Mouse (Mus musculus): ENCODE data around the gene Atp10a. TPM values are rescaled to one million over a fixed set of nuclear protein-coding genes. Genes with fewer than 3 reads are reported as not detected.
A peak's percentile ranks its signal among the peaks of the same experiment; 100 is the strongest.

Atp10a gene
- polyA plus RNA-seq, 2 experiments = 0.42 to 0.60 TPM

DNA sequence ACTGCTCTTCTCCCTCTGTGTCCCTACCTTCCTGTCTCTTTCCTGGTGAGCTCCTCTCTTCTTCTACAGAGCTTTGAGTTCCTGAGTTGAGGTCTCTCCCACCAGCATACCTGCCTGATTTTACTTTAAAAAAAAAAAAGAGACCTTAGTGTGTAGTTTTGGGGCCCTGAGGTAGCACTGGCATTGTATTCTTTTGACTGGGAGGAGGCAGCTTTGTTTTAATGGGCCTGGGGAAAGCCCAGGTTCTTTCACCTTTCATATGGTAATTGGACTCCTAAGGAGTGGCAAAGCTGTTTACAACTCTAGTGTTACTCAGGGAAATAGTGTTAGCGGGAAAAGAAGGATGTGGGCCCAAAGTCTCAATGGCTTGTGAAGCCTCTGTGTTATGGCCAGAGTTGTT, 12.7 kb downstream of the Atp10a start:
- no peak overlapping the region for H3K9ac ChIP-seq (replicated peaks)
- no peak overlapping the region for H3K4me2 ChIP-seq (ENCODE audit: low read depth)
- ATAC-seq (ENCODE audit: insufficient read depth) (no peak), DNase-seq (ENCODE audit: low read depth in 3 of 3, low spot score in 3 of 3) (no peak)
- H3K9me3 ChIP-seq (ENCODE audit: control insufficient read depth, low read length) = no peaks in the 10 kb centered on the region
- H3K27me3 ChIP-seq (ENCODE audit: control insufficient read depth, insufficient read depth, low read length) = no peaks in the 10 kb centered on the region
- WGBS (ENCODE audit: insufficient replicate concordance) = 73% methylated on average over 1 of the region's 1 CpGs
- no peak for TF ChIP-seq CTCF (IDR thresholded peaks at IDR 0.05; ENCODE audit: low read depth)
- no peak for TF ChIP-seq EP300 (IDR thresholded peaks at IDR 0.05; ENCODE audit: low read depth)
- H3K36me3 ChIP-seq (replicated peaks; ENCODE audit: control insufficient read depth, insufficient read depth, low read depth) = no peaks in the 10 kb centered on the region
- no peak overlapping the region for H3K27ac ChIP-seq
- no peak overlapping the region for H3K4me3 ChIP-seq (ENCODE audit: insufficient read depth in 1 of 2, low read depth in 2 of 2, low read length in 2 of 2)
- no peaks in the 10 kb centered on the region for H3K4me1 ChIP-seq (replicated peaks; ENCODE audit: control insufficient read depth in 2 of 2, insufficient read depth in 2 of 2, low read length in 1 of 2)

DNA sequence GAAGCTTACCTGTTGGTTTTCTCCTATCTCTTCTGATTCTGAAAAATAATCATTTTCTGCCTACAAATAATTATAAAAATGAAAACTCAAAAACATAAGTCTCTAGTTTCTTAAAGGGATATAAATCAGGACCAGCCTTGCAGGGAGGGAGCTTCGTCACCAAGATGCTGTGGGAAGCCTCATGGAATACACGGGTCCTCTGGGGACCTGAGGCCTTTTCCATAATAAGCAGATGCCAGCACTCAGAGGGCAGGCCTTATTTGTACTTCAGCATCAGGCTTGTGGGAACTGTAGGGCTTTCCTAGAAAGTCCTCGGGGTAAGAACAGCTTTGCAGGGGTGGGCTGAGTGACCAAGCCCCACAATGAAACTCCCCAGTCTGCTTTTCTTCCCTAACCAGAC, 20.1 kb downstream of the Atp10a start:
- DNase-seq (ENCODE audit: low read depth in 3 of 3, low spot score in 3 of 3) = no peak
- Histone ChIP-seq H3K4me2 (ENCODE audit: low read depth) (no peak overlapping the region), H3K36me3 (replicated peaks; ENCODE audit: control insufficient read depth, insufficient read depth, low read depth) (no peaks in the 10 kb centered on the region), H3K9ac (replicated peaks) (no peak overlapping the region), H3K4me3 (ENCODE audit: insufficient read depth in 1 of 2, low read depth in 2 of 2, low read length in 2 of 2) (no peak overlapping the region), H3K9me3 (ENCODE audit: control insufficient read depth, low read length) (no peaks in the 10 kb centered on the region), H3K27me3 (ENCODE audit: control insufficient read depth, insufficient read depth, low read length) (no peaks in the 10 kb centered on the region), H3K4me1 (replicated peaks; ENCODE audit: control insufficient read depth in 2 of 2, insufficient read depth in 2 of 2, low read length in 1 of 2) (peaks cover 0 to 9% of the 10 kb centered on the region in 2 experiments; a peak in 2 of 4 replicates), H3K27ac (no peak overlapping the region)
- ATAC-seq (ENCODE audit: insufficient read depth) = no peak
- WGBS (ENCODE audit: insufficient replicate concordance) = 53% methylated on average over 3 of the region's 3 CpGs
- TF ChIP-seq EP300 (IDR thresholded peaks at IDR 0.05; ENCODE audit: low read depth) (no peak), CTCF (IDR thresholded peaks at IDR 0.05; ENCODE audit: low read depth) (no peak)

DNA sequence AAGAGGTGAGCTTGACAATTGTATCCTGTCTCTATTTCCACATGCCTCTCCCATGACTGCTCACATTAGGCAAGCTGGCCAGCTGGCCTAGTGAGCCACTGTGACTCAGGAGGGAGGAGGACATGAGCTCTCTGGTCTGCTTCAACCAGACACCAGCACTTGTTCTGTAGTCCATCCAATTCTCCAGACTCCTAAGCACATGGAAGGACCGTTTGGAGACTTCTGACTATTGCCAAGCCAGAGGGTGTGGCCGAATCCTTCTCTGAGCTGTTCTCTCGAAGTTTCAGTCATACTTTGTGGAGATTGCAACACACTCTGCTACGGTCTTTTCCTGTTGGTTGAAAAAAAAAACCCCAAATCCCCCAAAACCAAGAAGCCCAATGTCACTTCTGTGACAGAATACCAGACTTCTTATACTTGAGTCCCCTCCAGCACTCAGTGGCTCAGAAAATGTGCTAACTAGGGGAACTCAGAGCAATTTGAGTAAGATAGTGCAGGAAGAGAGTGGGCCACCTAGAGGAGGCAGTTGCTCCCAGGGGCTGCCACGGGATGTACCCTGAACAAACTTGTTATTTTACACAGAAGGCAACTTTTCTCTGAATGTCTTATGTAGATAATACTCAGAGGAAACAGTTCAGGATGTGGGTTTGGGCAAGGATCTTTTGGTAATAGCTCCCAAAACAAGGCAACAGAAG, 21.3 kb downstream of the Atp10a start:
- DNase-seq (ENCODE audit: low read depth in 3 of 3, low spot score in 3 of 3) (peak in 1 of 3 experiments; percentile 14), ATAC-seq (ENCODE audit: insufficient read depth) (no peak)
- Histone ChIP-seq H3K4me1 (replicated peaks; ENCODE audit: control insufficient read depth in 2 of 2, insufficient read depth in 2 of 2, low read length in 1 of 2) (peaks cover 0 to 9% of the 10 kb centered on the region in 2 experiments; a peak in 2 of 4 replicates), H3K4me2 (ENCODE audit: low read depth) (no peak overlapping the region), H3K27ac (no peak overlapping the region), H3K27me3 (ENCODE audit: control insufficient read depth, insufficient read depth, low read length) (no peaks in the 10 kb centered on the region), H3K4me3 (ENCODE audit: insufficient read depth in 1 of 2, low read depth in 2 of 2, low read length in 2 of 2) (no peak overlapping the region), H3K36me3 (replicated peaks; ENCODE audit: control insufficient read depth, insufficient read depth, low read depth) (no peaks in the 10 kb centered on the region), H3K9me3 (ENCODE audit: control insufficient read depth, low read length) (no peaks in the 10 kb centered on the region), H3K9ac (replicated peaks) (no peak overlapping the region)
- TF ChIP-seq EP300 (IDR thresholded peaks at IDR 0.05; ENCODE audit: low read depth) = no peak
- no peak for TF ChIP-seq CTCF (IDR thresholded peaks at IDR 0.05; ENCODE audit: low read depth)
- WGBS (ENCODE audit: insufficient replicate concordance) = 10% methylated on average over 5 of the region's 5 CpGs

DNA sequence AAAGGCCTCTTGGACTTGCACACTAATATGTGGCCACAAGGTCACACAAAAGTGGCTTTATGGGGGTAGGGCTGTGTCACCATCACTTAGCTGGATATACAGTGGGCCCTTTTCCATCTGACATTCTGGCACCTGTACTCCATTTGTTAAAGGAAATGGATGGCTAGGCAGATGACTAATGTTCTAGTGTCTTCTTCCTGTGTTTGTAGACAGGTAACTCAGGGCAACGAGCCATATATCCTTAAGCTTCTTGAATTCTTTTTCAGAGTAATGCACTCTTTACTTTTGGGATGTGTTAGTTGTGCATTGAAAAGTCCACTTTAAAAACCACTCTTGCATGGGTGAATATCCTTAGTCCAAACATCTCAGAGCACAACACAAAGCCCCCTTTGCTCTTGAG, 30.0 kb downstream of the Atp10a start:
- no peaks in the 10 kb centered on the region for H3K36me3 ChIP-seq (replicated peaks; ENCODE audit: control insufficient read depth, insufficient read depth, low read depth)
- TF ChIP-seq CTCF (IDR thresholded peaks at IDR 0.05; ENCODE audit: low read depth) (no peak), EP300 (IDR thresholded peaks at IDR 0.05; ENCODE audit: low read depth) (no peak)
- H3K27ac ChIP-seq = no peak overlapping the region
- WGBS (ENCODE audit: insufficient replicate concordance) = 56% methylated on average over 1 of the region's 1 CpGs
- H3K4me3 ChIP-seq (ENCODE audit: insufficient read depth in 1 of 2, low read depth in 2 of 2, low read length in 2 of 2) = no peak overlapping the region
- H3K27me3 ChIP-seq (ENCODE audit: control insufficient read depth, insufficient read depth, low read length) = no peaks in the 10 kb centered on the region
- no peaks in the 10 kb centered on the region for H3K4me1 ChIP-seq (replicated peaks; ENCODE audit: control insufficient read depth in 2 of 2, insufficient read depth in 2 of 2, low read length in 1 of 2)
- no peaks in the 10 kb centered on the region for H3K9me3 ChIP-seq (ENCODE audit: control insufficient read depth, low read length)
- no peak for ATAC-seq (ENCODE audit: insufficient read depth)
- H3K4me2 ChIP-seq (ENCODE audit: low read depth) = no peak overlapping the region
- H3K9ac ChIP-seq (replicated peaks) = no peak overlapping the region
- no peak for DNase-seq (ENCODE audit: low read depth in 3 of 3, low spot score in 3 of 3)

DNA sequence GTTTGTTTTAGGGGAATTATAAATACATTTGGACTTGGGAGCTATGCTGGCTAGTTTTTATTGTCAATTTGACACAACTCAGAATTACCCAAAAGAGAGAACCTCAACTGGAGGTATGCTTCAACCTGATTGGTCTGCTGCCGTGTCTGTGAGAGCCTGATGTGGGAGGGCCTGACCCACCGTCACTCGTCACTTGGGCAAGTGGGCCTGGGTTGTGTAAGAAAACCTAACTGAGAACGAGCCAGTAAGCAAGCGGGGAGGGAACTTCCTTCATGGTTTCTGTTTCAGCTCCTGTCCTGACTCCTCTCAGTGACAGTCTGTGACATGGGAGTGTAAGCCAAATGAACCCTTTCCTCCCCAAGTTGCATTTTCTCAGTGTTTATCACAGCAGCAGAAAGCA, 30.6 kb downstream of the Atp10a start:
- no peak overlapping the region for H3K9ac ChIP-seq (replicated peaks)
- no peak for TF ChIP-seq CTCF (IDR thresholded peaks at IDR 0.05; ENCODE audit: low read depth)
- no peak for TF ChIP-seq EP300 (IDR thresholded peaks at IDR 0.05; ENCODE audit: low read depth)
- no peaks in the 10 kb centered on the region for H3K9me3 ChIP-seq (ENCODE audit: control insufficient read depth, low read length)
- no peak overlapping the region for H3K27ac ChIP-seq
- H3K4me2 ChIP-seq (ENCODE audit: low read depth) = no peak overlapping the region
- no peaks in the 10 kb centered on the region for H3K27me3 ChIP-seq (ENCODE audit: control insufficient read depth, insufficient read depth, low read length)
- H3K4me1 ChIP-seq (replicated peaks; ENCODE audit: control insufficient read depth in 2 of 2, insufficient read depth in 2 of 2, low read length in 1 of 2) = no peaks in the 10 kb centered on the region
- ATAC-seq (ENCODE audit: insufficient read depth) = peak; percentile 35; the same call in 1 of the 2 replicates
- H3K36me3 ChIP-seq (replicated peaks; ENCODE audit: control insufficient read depth, insufficient read depth, low read depth) = no peaks in the 10 kb centered on the region
- H3K4me3 ChIP-seq (ENCODE audit: insufficient read depth in 1 of 2, low read depth in 2 of 2, low read length in 2 of 2) = no peak overlapping the region
- WGBS (ENCODE audit: insufficient replicate concordance) = 19% methylated on average over 5 of the region's 5 CpGs
- peak in 1 of 3 experiments; percentile 7 for DNase-seq (ENCODE audit: low read depth in 3 of 3, low spot score in 3 of 3)

Measured in liver, embryonic 14.5 days (tissue).